Mouse (Mus musculus): ENCODE results near the gene Il23a. TPM values are rescaled to one million over a fixed set of nuclear protein-coding genes. Genes with fewer than 3 reads are reported as not detected.
A peak's percentile ranks its signal among the peaks of the same experiment; 100 is the strongest.
"Not testable (repeated sequence)": the region's sequence is repeated elsewhere in the genome, so short reads cannot be mapped to it uniquely, and the experiment has no call there.

Gene Il23a
- polyA plus RNA-seq, 1 experiment, result 0.24 TPM

DNA sequence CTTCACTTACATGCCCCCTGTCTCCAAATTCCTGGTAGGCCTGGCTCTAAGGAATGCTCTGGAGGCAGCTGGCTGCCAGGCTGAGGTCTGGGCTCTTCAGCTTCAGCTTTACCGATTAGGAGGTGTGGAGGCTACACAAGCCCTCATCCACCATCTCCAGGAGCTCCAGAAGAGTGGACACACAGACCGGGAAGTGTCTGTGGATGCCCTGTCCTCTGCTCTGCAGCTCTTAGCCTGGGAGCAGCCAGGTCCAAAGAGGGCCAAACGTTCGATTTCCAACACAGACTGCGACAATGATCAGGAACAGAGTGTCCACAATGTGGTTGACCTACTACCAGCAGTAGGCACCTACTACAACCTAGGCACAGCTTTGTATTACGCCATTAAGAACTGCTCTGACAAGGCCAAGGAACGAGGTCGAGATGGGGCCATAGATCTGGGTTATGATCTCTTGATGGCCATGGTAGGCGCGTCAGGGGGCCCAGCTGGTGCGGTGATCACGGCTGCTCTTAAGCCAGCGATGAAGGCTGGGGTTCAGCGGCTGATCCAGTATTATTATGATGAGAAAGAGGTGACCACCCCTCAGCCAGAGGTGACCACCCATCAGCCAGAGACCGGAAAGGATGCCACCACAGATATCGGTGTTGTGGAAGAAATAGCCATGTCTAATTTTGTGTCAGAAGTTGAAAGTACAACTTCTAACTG lies 29.2 kb downstream of the Il23a start:
- H3ac ChIP-seq (ENCODE audit: control insufficient read depth, insufficient read length), result no peak overlapping the region
- peak overlapping the region; percentile 77 for H3K4me3 ChIP-seq
- TF ChIP-seq SRF (IDR thresholded peaks at IDR 0.05; ENCODE audit: control insufficient read depth, insufficient read length, low read depth) (no peak), MYOD1 (IDR thresholded peaks at IDR 0.05; ENCODE audit: control insufficient read depth in 1 of 3, insufficient read length in 2 of 3, low read depth in 2 of 3) (no peak), REST (IDR thresholded peaks at IDR 0.05; ENCODE audit: insufficient read depth, insufficient read length) (no peak), TCF3 (IDR thresholded peaks at IDR 0.05; ENCODE audit: insufficient read length, low read depth) (no peak), POLR2A (IDR thresholded peaks at IDR 0.05; ENCODE audit: insufficient read length, low read depth) (no peak), TCF12 (IDR thresholded peaks at IDR 0.05; ENCODE audit: insufficient read depth, poor library complexity, severe bottlenecking) (no peak), POLR2AphosphoS2 (IDR thresholded peaks at IDR 0.05; ENCODE audit: insufficient read length, low read depth) (no peak), CEBPB (IDR thresholded peaks at IDR 0.05; ENCODE audit: insufficient read depth, poor library complexity, severe bottlenecking) (no peak), MYOG (IDR thresholded peaks at IDR 0.05; ENCODE audit: control insufficient read depth in 1 of 3, insufficient read depth in 1 of 3, insufficient read length in 2 of 3, low read depth in 2 of 3) (no peak), USF1 (IDR thresholded peaks at IDR 0.05; ENCODE audit: low read depth) (no peak), MAX (IDR thresholded peaks at IDR 0.05; ENCODE audit: low read depth) (no peak), E2F4 (IDR thresholded peaks at IDR 0.05; ENCODE audit: insufficient read depth) (no peak)
- H3K79me2 ChIP-seq (ENCODE audit: control insufficient read depth, insufficient read depth), result peaks cover 9% of the 10 kb centered on the region
- peak overlapping the region; percentile 90 for H3K4me2 ChIP-seq (ENCODE audit: low read depth)
- H3K27me3 ChIP-seq (ENCODE audit: control insufficient read depth, insufficient read depth, insufficient read length), result no peaks in the 10 kb centered on the region
- H3K36me3 ChIP-seq (ENCODE audit: control insufficient read depth, insufficient read depth), result no peaks in the 10 kb centered on the region

DNA sequence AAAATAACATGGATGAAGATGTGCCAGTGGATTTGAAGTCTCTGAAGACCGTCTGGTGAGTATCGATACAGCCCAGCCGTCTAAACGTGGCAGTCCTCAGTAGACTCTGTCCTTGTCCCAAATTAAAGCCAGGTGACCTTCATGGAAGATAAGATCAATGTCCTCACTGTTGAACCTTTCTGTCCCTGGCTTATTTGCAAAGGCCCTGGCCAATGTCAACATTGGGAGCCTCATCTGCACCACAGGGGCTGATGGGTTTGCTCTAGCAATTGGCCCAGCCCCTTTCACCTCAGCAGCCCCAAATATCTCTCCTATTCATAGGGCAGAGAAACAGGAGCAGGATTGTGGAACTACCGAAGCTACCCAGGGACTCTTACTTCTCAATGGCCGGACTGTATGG lies 30.2 kb downstream of the Il23a start, which contains the start of gene Apof:
Gene Apof, plus strand, starts transcription at position 301 of the 400 bp plus-strand sequence.
- Histone ChIP-seq H3K79me2 (ENCODE audit: control insufficient read depth, insufficient read depth) (peaks cover 9% of the 10 kb centered on the region), H3K36me3 (ENCODE audit: control insufficient read depth, insufficient read depth) (no peaks in the 10 kb centered on the region), H3K4me2 (ENCODE audit: low read depth) (no peak within 1 kb of the TSS), H3K4me3 (peak within 1 kb of the TSS; percentile 77), H3ac (ENCODE audit: control insufficient read depth, insufficient read length) (no peak within 1 kb of the TSS), H3K27me3 (ENCODE audit: control insufficient read depth, insufficient read depth, insufficient read length) (no peaks in the 10 kb centered on the region)
- no peak for TF ChIP-seq USF1 (IDR thresholded peaks at IDR 0.05; ENCODE audit: low read depth)
- TF ChIP-seq MYOD1 (IDR thresholded peaks at IDR 0.05; ENCODE audit: control insufficient read depth in 1 of 3, insufficient read length in 2 of 3, low read depth in 2 of 3), result no peak
- TF ChIP-seq POLR2AphosphoS2 (IDR thresholded peaks at IDR 0.05; ENCODE audit: insufficient read length, low read depth), result no peak
- TF ChIP-seq SRF (IDR thresholded peaks at IDR 0.05; ENCODE audit: control insufficient read depth, insufficient read length, low read depth), result no peak
- TF ChIP-seq MYOG (IDR thresholded peaks at IDR 0.05; ENCODE audit: control insufficient read depth in 1 of 3, insufficient read depth in 1 of 3, insufficient read length in 2 of 3, low read depth in 2 of 3), result no peak
- no peak for TF ChIP-seq CEBPB (IDR thresholded peaks at IDR 0.05; ENCODE audit: insufficient read depth, poor library complexity, severe bottlenecking)
- no peak for TF ChIP-seq POLR2A (IDR thresholded peaks at IDR 0.05; ENCODE audit: insufficient read length, low read depth)
- TF ChIP-seq E2F4 (IDR thresholded peaks at IDR 0.05; ENCODE audit: insufficient read depth), result no peak
- no peak for TF ChIP-seq TCF3 (IDR thresholded peaks at IDR 0.05; ENCODE audit: insufficient read length, low read depth)

DNA sequence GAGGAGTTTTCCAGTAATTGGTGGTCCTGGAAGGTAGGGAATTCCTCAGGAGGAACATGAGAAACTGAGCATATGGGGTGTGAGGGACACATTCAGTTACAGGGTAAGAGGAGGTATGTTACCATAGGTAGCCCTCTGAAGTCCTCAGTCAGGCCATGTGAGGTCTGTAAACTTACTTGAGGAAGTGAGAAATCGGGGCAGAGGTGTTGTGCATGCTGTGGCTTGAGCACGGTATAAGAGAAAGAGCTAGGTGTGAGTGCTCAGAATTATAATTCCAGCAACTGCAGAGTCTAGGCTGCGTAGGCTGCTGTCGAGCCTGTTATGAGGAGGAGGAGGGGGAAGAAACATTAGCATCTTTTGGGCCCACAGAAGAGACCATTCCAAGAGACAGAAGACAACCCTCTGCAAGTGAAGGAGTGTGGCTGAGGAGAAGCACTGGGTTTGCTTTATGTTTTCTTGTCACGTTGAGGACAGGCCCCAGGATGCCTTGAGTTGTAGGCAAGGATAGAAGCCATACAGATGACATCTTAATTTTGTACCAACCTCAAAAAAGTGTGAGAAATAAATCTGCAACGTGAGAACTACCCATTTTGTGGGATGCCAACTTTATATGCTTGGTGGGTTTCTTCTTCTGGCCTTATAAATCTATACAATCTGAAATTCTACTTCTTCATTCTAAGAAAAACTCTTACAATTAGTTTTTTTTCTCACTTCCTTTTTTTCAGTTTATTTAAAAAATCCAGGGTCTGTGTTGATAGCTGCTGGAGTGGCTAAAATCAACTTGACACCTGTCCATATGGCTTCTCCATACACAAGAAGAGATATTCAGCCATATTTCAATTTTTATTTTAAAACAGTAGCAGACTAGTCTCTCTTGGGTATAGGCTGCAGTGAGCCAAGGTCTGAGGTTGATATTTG lies 34.9 kb downstream of the Il23a start:
- no peak overlapping the region for H3K4me3 ChIP-seq
- H3K27me3 ChIP-seq (ENCODE audit: control insufficient read depth, insufficient read depth, insufficient read length), result no peaks in the 10 kb centered on the region
- H3K36me3 ChIP-seq (ENCODE audit: control insufficient read depth, insufficient read depth), result no peaks in the 10 kb centered on the region
- no peaks in the 10 kb centered on the region for H3K79me2 ChIP-seq (ENCODE audit: control insufficient read depth, insufficient read depth)
- H3ac ChIP-seq (ENCODE audit: control insufficient read depth, insufficient read length), result no peak overlapping the region
- no peak for TF ChIP-seq SRF (IDR thresholded peaks at IDR 0.05; ENCODE audit: control insufficient read depth, insufficient read length, low read depth)
- no peak for TF ChIP-seq CEBPB (IDR thresholded peaks at IDR 0.05; ENCODE audit: insufficient read depth, poor library complexity, severe bottlenecking)
- no peak for TF ChIP-seq REST (IDR thresholded peaks at IDR 0.05; ENCODE audit: insufficient read depth, insufficient read length)
- TF ChIP-seq MYOD1 (IDR thresholded peaks at IDR 0.05; ENCODE audit: control insufficient read depth in 1 of 3, insufficient read length in 2 of 3, low read depth in 2 of 3), result no peak
- no peak for TF ChIP-seq MYOG (IDR thresholded peaks at IDR 0.05; ENCODE audit: control insufficient read depth in 1 of 3, insufficient read depth in 1 of 3, insufficient read length in 2 of 3, low read depth in 2 of 3)
- TF ChIP-seq TCF12 (IDR thresholded peaks at IDR 0.05; ENCODE audit: insufficient read depth, poor library complexity, severe bottlenecking), result no peak
- TF ChIP-seq MAX (IDR thresholded peaks at IDR 0.05; ENCODE audit: low read depth), result no peak
- TF ChIP-seq POLR2A (IDR thresholded peaks at IDR 0.05; ENCODE audit: insufficient read length, low read depth), result no peak
- TF ChIP-seq TCF3 (IDR thresholded peaks at IDR 0.05; ENCODE audit: insufficient read length, low read depth), result no peak
- TF ChIP-seq POLR2AphosphoS2 (IDR thresholded peaks at IDR 0.05; ENCODE audit: insufficient read length, low read depth), result no peak
- no peak overlapping the region for H3K4me2 ChIP-seq (ENCODE audit: low read depth)

DNA sequence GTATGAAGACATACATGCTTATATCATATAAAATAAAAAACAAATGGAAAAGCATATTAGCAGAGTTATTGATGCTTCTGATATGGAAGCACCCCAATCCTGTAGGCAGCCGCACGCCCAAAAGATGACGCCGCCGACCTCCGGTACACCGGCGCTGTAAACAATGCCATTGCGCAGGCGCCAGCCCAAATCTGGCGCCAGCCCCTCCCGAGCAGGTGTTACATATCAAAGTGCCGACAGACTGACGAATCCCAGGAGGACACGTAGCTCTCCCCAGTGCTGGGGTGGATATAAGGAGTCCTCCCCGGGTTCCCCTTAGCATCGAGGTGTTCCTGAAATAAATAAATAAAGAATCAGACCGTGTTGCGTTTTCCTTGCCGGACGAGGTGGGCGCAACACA lies 36.3 kb downstream of the Il23a start:
- Histone ChIP-seq H3K4me2 (ENCODE audit: low read depth) (no peak overlapping the region), H3ac (ENCODE audit: control insufficient read depth, insufficient read length) (no peak overlapping the region), H3K27me3 (ENCODE audit: control insufficient read depth, insufficient read depth, insufficient read length) (no peaks in the 10 kb centered on the region), H3K36me3 (ENCODE audit: control insufficient read depth, insufficient read depth) (no peaks in the 10 kb centered on the region), H3K4me3 (no peak overlapping the region), H3K79me2 (ENCODE audit: control insufficient read depth, insufficient read depth) (no peaks in the 10 kb centered on the region)
- TF ChIP-seq CEBPB (IDR thresholded peaks at IDR 0.05; ENCODE audit: insufficient read depth, poor library complexity, severe bottlenecking) (no peak), SRF (IDR thresholded peaks at IDR 0.05; ENCODE audit: control insufficient read depth, insufficient read length, low read depth) (no peak), USF1 (IDR thresholded peaks at IDR 0.05; ENCODE audit: low read depth) (no peak), E2F4 (IDR thresholded peaks at IDR 0.05; ENCODE audit: insufficient read depth) (no peak), MYOG (IDR thresholded peaks at IDR 0.05; ENCODE audit: control insufficient read depth in 1 of 3, insufficient read depth in 1 of 3, insufficient read length in 2 of 3, low read depth in 2 of 3) (no peak), POLR2AphosphoS2 (IDR thresholded peaks at IDR 0.05; ENCODE audit: insufficient read length, low read depth) (no peak), TCF12 (IDR thresholded peaks at IDR 0.05; ENCODE audit: insufficient read depth, poor library complexity, severe bottlenecking) (no peak), REST (IDR thresholded peaks at IDR 0.05; ENCODE audit: insufficient read depth, insufficient read length) (no peak), MYOD1 (IDR thresholded peaks at IDR 0.05; ENCODE audit: control insufficient read depth in 1 of 3, insufficient read length in 2 of 3, low read depth in 2 of 3) (no peak), TCF3 (IDR thresholded peaks at IDR 0.05; ENCODE audit: insufficient read length, low read depth) (no peak), MAX (IDR thresholded peaks at IDR 0.05; ENCODE audit: low read depth) (no peak)

DNA sequence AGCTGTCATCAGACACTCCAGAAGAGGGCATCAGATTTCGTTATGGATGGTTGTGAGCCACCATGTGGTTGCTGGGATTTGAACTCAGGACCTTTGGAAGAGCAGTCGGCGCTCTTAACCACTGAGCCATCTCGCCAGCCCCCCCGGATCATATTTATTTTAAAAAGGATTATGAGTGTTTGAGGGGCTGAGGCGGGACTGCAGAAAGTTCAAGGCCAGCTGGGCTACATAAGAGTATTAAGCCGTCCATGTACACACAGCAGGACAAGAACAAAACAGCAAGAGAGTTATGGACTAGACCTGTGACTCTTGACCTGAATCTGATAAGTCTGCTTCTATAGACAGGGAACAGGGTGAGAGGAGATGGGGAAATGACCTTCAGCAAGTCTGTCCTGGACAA lies 38.2 kb downstream of the Il23a start:
- not testable (repeated sequence) for H3K79me2 ChIP-seq (ENCODE audit: control insufficient read depth, insufficient read depth); H3K4me2 ChIP-seq (ENCODE audit: low read depth); H3K4me3 ChIP-seq; H3K36me3 ChIP-seq (ENCODE audit: control insufficient read depth, insufficient read depth); H3K27me3 ChIP-seq (ENCODE audit: control insufficient read depth, insufficient read depth, insufficient read length); H3ac ChIP-seq (ENCODE audit: control insufficient read depth, insufficient read length)
